Mouse (Mus musculus): ENCODE measurements around the gene Whrn.

Whrn gene

DNA sequence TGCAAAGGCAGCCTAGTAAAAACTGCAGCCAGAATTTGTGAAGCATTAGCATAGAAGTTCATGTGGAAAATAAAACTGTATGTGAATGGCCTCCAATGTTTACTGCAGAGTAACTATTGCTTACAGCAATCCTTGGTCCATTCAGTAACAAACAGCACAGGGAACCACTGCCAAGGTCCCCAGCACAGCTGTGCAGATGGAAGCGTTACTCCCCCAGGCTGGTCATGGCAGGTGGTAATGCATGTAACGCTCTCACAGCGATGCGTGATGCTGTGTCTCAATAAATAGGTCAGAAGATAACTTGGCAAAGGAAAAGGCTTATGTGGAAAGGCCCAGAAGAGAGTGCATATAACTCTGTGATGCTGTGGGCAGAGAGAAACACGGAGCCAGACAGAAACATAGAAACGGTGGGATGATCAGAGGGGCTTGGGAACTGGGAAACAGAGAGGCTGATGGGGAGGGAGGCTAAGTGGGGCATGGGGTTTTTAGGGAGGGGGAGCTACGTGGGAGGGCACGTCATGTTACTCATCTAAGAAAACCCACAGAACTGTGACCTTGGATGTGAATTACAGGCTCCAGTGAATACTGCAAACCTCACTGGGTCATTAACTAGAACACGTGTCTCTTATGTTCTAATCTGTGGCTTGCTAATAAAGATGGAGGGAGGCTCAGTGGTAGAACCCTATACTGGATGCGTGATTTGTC lies 51.3 kb downstream of the Whrn start:
- DNase-seq: no peak

GRCm38 (mm10) chr4:63443101-63443500 lies 52.7 kb downstream of the Whrn start:
- DNase-seq: no peak

GRCm38 (mm10) chr4:63441616-63442015 lies 54.2 kb downstream of the Whrn start:
- DNase-seq: no peak

GRCm38 (mm10) chr4:63440262-63440661 lies 55.5 kb downstream of the Whrn start:
- no peak for DNase-seq

DNA sequence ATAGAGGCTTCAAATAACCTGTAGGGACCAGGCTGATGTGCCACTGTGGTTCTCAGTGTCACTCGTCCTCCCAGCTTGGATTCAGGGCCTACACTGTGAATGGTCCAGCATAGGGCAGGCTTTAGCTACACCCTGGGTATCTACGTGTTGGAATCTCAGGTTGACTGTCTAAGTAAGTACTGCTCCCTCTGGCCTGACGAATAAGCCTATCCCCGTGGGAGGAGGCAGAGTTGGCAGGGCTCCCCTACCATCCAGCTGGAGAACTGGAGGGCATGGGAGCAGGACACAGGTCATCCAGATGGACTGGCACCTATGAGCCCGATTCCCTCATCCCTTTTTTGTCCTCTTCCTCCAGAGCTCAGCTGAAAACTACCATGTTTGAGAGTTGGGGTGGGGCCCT lies 57.8 kb downstream of the Whrn start:
- DNase-seq: no peak

DNA sequence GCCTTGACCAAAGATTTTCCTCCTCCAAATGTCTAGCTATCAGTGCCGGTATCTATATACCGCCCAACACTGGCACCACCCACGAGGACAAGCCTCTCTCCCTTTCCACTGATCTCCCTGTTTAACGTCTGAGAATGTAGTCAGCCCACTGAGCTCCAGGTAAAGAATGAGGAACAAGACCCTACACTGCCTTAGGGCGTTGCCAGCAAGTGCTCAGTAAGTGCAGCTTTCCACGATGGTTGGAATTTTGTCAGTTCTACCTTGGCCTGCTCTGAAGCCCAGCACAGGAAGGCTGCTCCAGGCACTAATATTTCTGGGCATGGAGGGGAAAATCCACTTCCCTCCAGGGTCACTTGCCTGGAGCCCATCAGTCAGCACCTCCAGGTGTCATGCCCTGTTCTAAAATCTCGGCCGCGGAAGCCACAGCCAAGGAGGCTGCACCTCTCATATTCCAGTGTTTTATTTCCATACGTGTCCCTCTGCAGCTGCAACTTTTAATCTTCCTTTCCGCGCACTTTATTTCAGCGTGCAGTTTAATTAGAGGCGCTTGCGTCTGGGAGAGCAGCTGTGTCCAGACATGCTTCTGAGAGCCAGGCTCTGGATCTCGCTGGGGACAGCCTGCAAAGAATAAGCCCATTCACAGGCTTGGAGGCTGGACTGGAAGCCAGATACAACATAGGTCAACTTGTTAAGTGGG lies 58.5 kb downstream of the Whrn start:
- no peak for DNase-seq

DNA sequence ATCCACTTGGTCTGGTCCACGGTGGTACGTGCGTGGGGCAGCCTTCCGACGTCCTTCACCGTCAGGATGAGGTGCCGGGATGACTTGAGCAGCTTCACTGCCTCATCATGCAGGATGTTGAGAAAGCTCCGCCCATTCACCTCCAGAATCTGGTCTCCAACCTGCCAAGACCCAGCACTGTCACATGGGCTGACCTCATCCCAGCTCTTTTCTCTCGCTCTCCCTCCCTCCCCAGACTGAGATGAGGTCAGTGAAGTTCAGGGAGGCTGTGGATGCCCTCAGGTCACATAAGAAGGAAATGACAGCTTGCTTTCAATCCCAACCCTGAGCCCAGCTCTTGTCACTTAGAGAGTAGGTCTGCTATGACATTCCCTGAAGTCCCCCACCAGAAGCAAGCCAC lies 60.4 kb downstream of the Whrn start:
- no peak for DNase-seq

DNA sequence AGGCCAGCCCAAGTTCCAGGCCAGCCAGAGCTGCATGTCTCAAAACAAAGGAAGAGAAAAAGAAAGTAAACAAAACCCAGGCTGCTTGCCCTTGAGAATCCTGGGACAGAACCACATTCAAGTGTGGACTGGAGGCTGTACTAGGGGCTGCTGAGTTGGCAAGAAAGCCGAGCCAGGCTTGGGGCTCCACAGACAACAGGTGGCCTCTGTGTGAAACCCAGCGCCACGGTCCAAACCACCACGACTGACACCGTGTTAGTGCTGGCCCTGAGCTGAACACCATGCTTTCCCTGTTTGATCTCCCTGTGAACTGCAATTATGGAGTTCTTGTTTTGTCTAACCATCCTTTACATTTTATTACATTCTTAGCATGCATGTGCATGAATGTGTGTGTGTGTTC lies 64.7 kb downstream of the Whrn start:
- DNase-seq: no peak

DNA sequence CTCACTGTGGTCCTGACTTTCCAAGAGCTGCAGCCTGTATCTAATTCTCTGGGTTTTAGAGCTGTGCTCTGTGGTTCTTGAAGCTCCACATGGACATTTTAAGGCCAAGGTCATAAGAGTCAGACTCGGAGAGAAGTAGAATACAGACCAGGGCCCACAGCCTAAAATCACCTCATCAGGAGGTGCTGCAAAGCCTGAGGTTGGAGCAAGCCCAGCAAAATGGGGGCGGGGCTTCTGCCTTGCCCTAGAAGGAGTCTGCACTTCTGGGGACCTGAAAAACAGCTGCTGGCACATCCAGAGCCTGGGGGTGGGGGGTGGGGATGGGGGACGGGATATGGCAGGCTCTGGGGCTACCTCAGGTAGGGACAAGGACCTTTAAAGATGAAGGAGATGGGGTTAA lies 65.4 kb downstream of the Whrn start:
- DNase-seq: no peak

GRCm38 (mm10) chr4:63426308-63426707 lies 69.5 kb downstream of the Whrn start:
- DNase-seq: no peak

GRCm38 (mm10) chr4:63423811-63424210 lies 72.0 kb downstream of the Whrn start:
- DNase-seq: no peak

DNA sequence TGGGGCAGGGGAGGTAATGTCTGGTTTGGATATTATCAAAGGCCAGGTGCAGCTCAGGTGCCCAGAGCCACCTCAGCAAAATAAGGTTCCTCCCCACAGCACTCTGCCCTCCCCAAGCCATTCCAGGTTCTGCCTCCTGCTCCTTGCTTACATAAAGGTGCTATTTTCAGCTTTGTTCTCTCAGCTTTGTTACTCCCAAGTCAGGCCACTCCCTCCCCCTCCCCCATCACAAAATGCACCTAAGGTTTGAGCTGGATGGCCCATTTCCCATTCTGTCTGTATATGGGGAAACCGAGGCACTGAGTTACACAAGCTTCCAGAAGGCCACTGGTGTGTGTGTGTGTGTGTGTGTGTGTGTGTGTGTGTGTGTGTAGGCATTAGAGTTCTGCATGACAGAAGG lies 72.6 kb downstream of the Whrn start:
- DNase-seq: no peak

DNA sequence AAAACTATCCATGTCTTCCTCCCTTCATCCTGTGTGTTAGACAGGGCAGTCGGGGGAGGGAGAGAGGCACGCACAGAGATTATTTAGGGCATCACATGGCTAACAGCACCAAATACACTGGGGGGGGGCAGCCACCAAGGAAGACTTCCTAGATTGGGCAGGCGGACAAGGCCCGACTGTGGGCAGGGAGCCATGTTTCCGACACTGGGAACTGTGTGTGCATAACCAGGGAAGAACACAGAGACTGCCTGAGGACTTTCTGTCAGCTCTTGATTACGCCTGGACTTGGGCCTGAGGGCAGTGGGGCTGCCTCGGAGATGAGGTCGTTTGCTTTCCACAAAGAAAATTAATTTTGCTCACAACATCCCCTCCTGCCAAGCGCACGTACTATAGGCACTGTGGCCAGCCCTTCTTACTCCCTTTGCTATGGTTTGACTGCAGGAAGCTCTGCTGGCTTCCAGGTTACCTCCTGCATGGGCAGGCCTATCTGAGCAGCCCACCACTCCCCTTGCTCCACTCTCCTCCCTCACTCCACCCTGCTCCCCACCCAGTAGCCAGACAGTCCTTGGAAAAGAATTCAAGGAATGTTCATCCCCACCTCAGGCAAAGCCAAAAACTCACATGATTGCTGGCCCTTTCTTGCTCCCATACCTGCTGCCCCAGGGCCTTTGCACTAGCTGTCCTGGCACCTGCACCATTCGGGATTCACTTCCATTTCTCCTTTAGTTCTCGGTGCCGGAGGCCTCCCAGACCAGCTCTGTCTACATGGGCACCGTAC lies 75.5 kb downstream of the Whrn start:
- DNase-seq: no peak

DNA sequence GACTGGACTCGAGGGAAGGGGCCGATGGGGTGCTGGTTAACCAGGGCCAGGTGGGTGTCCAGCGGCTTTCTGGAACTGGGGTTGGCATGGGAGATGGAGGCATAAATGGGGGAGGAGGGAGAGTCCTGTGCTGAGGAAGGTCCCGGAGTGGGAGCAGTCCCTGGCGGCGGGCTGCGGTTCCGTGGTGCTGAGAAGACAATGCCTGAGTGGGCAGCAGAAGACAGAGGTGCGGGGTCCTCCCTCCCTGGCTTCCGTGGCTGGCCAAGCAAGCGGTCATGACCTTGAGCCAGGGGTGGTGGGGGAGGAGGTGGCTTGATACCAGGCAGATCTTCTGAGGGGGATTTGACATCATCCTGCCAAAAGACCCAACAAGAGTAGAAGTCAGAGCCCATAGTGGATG lies 77.5 kb downstream of the Whrn start:
- DNase-seq: no peak

DNA sequence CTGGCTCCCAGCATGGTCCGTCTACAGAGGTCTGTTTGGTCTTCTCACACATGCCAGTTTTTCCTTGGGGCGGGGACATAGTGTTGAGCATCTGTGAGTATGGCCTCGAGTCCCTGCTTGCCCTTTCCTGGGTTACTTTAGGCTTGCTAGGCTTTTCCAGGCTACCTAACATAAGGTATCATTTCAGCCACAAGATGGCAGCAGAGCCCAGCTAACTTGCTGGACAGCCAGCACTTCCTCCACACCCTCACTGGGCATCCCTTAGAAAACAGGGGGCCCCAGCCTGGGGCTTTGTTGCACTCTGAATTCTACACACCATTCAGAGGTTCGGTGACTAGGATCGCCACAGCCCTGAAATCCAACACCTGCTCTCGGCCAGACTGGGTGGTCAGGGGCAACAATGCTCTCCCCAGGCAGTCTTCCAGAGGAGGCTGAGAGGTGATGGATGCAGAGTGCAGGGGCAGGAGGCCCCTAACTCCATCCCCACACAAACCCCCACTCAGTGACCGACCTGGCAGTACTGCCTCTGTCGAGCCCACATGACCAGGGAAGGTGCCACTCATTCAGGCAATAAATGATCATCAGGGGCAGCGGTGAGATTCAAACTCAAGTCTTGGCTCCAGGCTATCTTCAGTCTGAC lies 78.4 kb downstream of the Whrn start:
- DNase-seq: peak; percentile 74

GRCm38 (mm10) chr4:63414951-63415350 lies 80.8 kb downstream of the Whrn start:
- DNase-seq: no peak

DNA sequence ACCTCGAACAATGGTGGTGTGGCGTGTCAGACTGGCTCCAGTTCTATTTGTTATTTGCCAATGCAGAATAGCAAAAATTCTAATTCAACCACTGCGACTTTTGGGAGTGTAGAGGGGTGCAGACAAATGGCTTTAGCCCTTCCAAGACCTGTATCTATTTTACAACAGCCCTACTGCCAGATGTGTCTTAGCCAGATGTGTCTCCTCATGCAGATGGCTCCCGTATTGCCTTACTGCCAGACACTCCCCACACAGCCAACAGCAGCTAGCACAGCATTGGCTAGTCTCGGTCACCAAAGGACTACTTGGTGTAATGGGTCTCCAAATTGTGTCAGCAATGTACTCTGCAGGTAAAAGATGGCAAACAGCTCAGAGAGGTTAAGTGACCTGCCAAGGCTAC lies 84.6 kb downstream of the Whrn start:
- no peak for DNase-seq

- DNase-seq: peak; percentile 91
Observed at GRCm38 (mm10) chr4:63410583-63410934, 85.2 kb downstream of the Whrn start.

- peak; percentile 34 for DNase-seq
Observed at GRCm38 (mm10) chr4:63409908-63410582, 85.7 kb downstream of the Whrn start.

- no peak for DNase-seq
Observed at GRCm38 (mm10) chr4:63409317-63409907, 86.4 kb downstream of the Whrn start.

DNA sequence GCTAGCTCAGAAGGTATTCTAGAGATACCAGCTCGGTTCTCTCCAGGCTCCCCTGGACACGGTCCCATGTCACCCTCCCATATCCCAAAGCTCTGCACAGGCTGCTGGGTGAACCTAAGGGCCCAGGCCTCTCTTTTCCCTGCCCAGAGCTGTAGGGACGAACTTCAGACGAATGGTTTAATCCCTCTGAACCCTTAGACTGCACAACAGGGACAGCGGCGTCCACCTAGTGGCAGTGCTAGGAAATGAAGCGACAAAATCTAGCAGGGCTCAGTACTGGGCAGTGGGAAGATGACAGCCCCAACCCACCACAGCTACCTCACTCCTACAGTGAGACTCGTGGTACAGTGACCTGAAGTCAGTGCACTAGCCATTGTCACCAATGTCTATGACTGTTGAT lies 87.1 kb downstream of the Whrn start:
- DNase-seq: peak; percentile 36

DNA sequence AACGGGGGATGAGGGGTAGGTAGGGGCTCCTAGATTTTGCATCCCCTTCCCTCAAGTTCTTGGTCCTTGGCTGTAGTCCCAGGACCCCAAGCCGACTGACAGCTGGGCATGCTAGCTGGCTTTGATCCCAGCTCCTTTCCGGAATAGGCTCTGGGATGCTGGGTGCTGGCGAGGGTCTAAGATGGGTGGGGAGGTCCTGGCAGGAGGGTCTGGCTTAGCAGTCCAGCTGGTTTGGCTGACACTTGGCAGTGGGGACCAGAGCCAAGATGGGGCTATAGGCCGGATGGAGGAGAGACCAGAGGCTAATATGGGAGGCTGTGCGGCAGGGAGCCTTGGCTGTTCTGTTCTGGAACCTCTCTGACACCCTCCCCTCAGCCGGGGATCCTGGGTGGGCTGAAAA lies 87.5 kb downstream of the Whrn start:
- no peak for DNase-seq

DNA sequence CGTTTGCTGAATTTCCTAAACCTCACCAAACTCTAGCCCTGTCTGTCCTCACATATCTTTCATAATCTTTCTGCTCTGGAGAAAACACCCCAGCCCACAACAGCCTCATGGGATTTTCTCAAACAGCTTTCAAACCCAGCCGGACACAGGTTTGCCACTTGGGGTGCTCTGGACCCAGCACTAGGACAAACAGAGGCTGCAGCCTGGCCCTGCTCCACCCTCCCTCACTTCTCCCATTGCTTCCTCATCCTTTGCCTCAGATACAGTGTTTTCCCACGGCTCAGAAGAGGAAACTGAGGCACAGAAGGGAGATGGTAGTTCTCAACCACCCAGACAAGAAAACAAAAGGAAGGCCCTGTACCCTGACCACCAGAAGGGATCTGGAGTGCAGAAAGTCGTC lies 90.1 kb downstream of the Whrn start:
- no peak for DNase-seq

Measured in right cerebral cortex, postnatal 25 days (tissue).